Mouse (Mus musculus) thymus, postnatal 14 days (tissue): Measurements from ENCODE around the gene Hexim1.

Experiments
- DNase-seq: peaks from one replicate; pipeline ENCODE4 v3.0.0; 2021

Gene Hexim1

GRCm38 (mm10) chr11:103098531-103099190, 17.4 kb upstream of the Hexim1 start:
- no peak for DNase-seq

- no peak for DNase-seq
Measured at GRCm38 (mm10) chr11:103099352-103099940, 16.6 kb upstream of the Hexim1 start.

GRCm38 (mm10) chr11:103100361-103100760, 15.7 kb upstream of the Hexim1 start:
- DNase-seq: no peak

- peak; percentile 67 for DNase-seq
Measured at GRCm38 (mm10) chr11:103101481-103101865, 14.6 kb upstream of the Hexim1 start, which contains the start of the genes Plcd3 and Acbd4. Plcd3 (minus strand) TSS chr11:103101658. Acbd4 (plus strand) TSS chr11:103101682.

GRCm38 (mm10) chr11:103101866-103102501, 14.0 kb upstream of the Hexim1 start:
- DNase-seq: no peak

- DNase-seq: peak; percentile 95
Measured at GRCm38 (mm10) chr11:103102725-103103349, 13.2 kb upstream of the Hexim1 start.

- peak; percentile 47 for DNase-seq
Measured at GRCm38 (mm10) chr11:103103621-103104020, 12.4 kb upstream of the Hexim1 start.

GRCm38 (mm10) chr11:103104469-103104868, 11.6 kb upstream of the Hexim1 start:
- no peak for DNase-seq

GRCm38 (mm10) chr11:103105180-103105725, 10.8 kb upstream of the Hexim1 start:
- DNase-seq: no peak

GRCm38 (mm10) chr11:103105810-103106209, 10.2 kb upstream of the Hexim1 start:
- DNase-seq: no peak

GRCm38 (mm10) chr11:103106386-103106785, 9.6 kb upstream of the Hexim1 start:
- no peak for DNase-seq

- no peak for DNase-seq
Measured at GRCm38 (mm10) chr11:103111301-103111700, 4.7 kb upstream of the Hexim1 start.

- DNase-seq: no peak
Measured at GRCm38 (mm10) chr11:103111881-103112551, 4.0 kb upstream of the Hexim1 start.

- no peak for DNase-seq
Measured at GRCm38 (mm10) chr11:103112552-103112912, 3.5 kb upstream of the Hexim1 start.

- DNase-seq: no peak
Measured at GRCm38 (mm10) chr11:103113005-103113404, 3.0 kb upstream of the Hexim1 start.

- no peak for DNase-seq
Measured at GRCm38 (mm10) chr11:103113771-103114170, 2.3 kb upstream of the Hexim1 start.

- DNase-seq: no peak
Measured at GRCm38 (mm10) chr11:103114270-103114943, 1.6 kb upstream of the Hexim1 start.

GRCm38 (mm10) chr11:103115163-103116007, 646 bp upstream of the Hexim1 start:
- DNase-seq: peak; percentile 84

- DNase-seq: peak; percentile 88
Measured at GRCm38 (mm10) chr11:103116959-103117590, 1.0 kb downstream of the Hexim1 start.

GRCm38 (mm10) chr11:103117591-103118009, 1.6 kb downstream of the Hexim1 start:
- peak; percentile 58 for DNase-seq

GRCm38 (mm10) chr11:103118866-103119265, 2.8 kb downstream of the Hexim1 start:
- no peak for DNase-seq
